Mouse (Mus musculus) liver, embryonic 16.5 days (tissue): ENCODE measurements at regions not wholly inside any gene's neighbourhood (a gene's known extent, or its start where the extent isn't known, plus 50 kb on each side); places are given as distances from the start of the nearest gene placed in this dataset.

Experiments
- ATAC-seq: fragments of 200-750 bp; cut with Nextera tagmentation; 2 replicates; pipeline ENCODE4 v1.8.0; 2017; ENCODE audit warnings: low read depth, mild to moderate bottlenecking, moderate number of reproducible peaks, moderate library complexity
- H3K27ac ChIP-seq: fragments of 300-500 bp; sonication (generic); 2 replicates; pipeline ENCODE4 v1.5.1; 2014; ENCODE audit warnings: mild to moderate bottlenecking, low read length
- H3K27me3 ChIP-seq: fragments of 300-500 bp; sonication (generic); 2 replicates; pipeline ENCODE4 v1.6.1; 2014; ENCODE audit warnings: low read depth, low read length, mixed read lengths; ENCODE audit not compliant: control insufficient read depth, insufficient read depth
- H3K36me3 ChIP-seq: fragments of 300-500 bp; sonication (generic); 2 replicates; pipeline ENCODE4 v1.6.1; 2014; ENCODE audit warnings: mild to moderate bottlenecking; ENCODE audit not compliant: control insufficient read depth, insufficient read depth
- H3K4me1 ChIP-seq: fragments of 300-500 bp; sonication (generic); 2 replicates; pipeline ENCODE4 v1.6.1; 2014; ENCODE audit warnings: low read depth, low read length, mixed read lengths; ENCODE audit not compliant: control insufficient read depth
- H3K4me2 ChIP-seq: fragments of 300-500 bp; sonication (generic); 2 replicates; pipeline ENCODE4 v1.6.1; 2014; ENCODE audit warnings: low read depth, low read length, mixed read lengths
- H3K4me3 ChIP-seq: fragments of 300-500 bp; sonication (generic); 2 replicates; pipeline ENCODE4 v1.5.1; 2014; ENCODE audit warnings: low read depth, mild to moderate bottlenecking, low read length
- H3K9ac ChIP-seq: fragments of 300-500 bp; sonication (generic); 2 replicates; pipeline ENCODE4 v1.6.1; 2014; ENCODE audit warnings: low read depth, low read length
- H3K9me3 ChIP-seq: fragments of 300-500 bp; sonication (generic); replicated peaks from 2 replicates; pipeline ENCODE4 v1.6.1; 2016; ENCODE audit warnings: low read length; ENCODE audit not compliant: control insufficient read depth
- WGBS: fragments of 180-500 bp; shearing (Covaris S2); extraction: QIAGEN DNeasy Blood & Tissue Kit; methylation state at CpG from one replicate; pipeline ENCODE4 v1.1.7; 2014; ENCODE audit not compliant: insufficient replicate concordance; 5-methylcytosine and 5-hydroxymethylcytosine counted together

- no peak overlapping the region for H3K9ac ChIP-seq
- H3K36me3 ChIP-seq, result no peaks in the 10 kb centered on the region
- ATAC-seq, result 0 out of 2 replicates have a peak, but pooled peaks have one; percentile 9
- H3K27me3 ChIP-seq, result no peaks in the 10 kb centered on the region
- H3K9me3 ChIP-seq, result no peaks in the 10 kb centered on the region
- H3K27ac ChIP-seq, result peak overlapping the region; percentile 41; the same call in 1 of the 2 replicates
- H3K4me2 ChIP-seq, result 0 out of 2 replicates have a peak overlapping the region, but pooled peaks have one; percentile 5
- peaks cover 7% of the 10 kb centered on the region for H3K4me1 ChIP-seq
- 24% methylated on average over 2 of the region's 2 CpGs for WGBS
- no peak overlapping the region for H3K4me3 ChIP-seq
Observed at GRCm38 (mm10) chr16:50096563-50096962, 296.2 kb downstream of the Cd47 start.

GRCm38 (mm10) chr16:50103340-50103739 is 303.0 kb downstream of the Cd47 start:
- Histone ChIP-seq H3K27ac (no peak overlapping the region), H3K4me2 (no peak overlapping the region), H3K36me3 (no peaks in the 10 kb centered on the region), H3K4me3 (no peak overlapping the region), H3K27me3 (no peaks in the 10 kb centered on the region), H3K4me1 (no peaks in the 10 kb centered on the region), H3K9me3 (no peaks in the 10 kb centered on the region), H3K9ac (no peak overlapping the region)
- 58% methylated on average over 7 of the region's 7 CpGs for WGBS
- ATAC-seq, result no peak

GRCm38 (mm10) chr16:50118150-50118549 is 314.0 kb downstream of the Bbx start:
- Histone ChIP-seq H3K27ac (no peak overlapping the region), H3K4me3 (no peak overlapping the region), H3K9me3 (no peaks in the 10 kb centered on the region), H3K27me3 (no peaks in the 10 kb centered on the region), H3K36me3 (no peaks in the 10 kb centered on the region), H3K4me1 (no peaks in the 10 kb centered on the region), H3K9ac (no peak overlapping the region), H3K4me2 (no peak overlapping the region)
- 78% methylated on average over 7 of the region's 7 CpGs for WGBS
- no peak for ATAC-seq

- Histone ChIP-seq H3K4me2 (no peak overlapping the region), H3K4me3 (no peak overlapping the region), H3K27me3 (no peaks in the 10 kb centered on the region), H3K36me3 (no peaks in the 10 kb centered on the region), H3K4me1 (no peaks in the 10 kb centered on the region), H3K27ac (no peak overlapping the region), H3K9ac (no peak overlapping the region), H3K9me3 (no peaks in the 10 kb centered on the region)
- no peak for ATAC-seq
- 56% methylated on average over 2 of the region's 2 CpGs for WGBS
Observed at GRCm38 (mm10) chr16:50122460-50122859, 309.7 kb downstream of the Bbx start.

- Histone ChIP-seq H3K4me2 (no peak overlapping the region), H3K4me3 (no peak overlapping the region), H3K9ac (no peak overlapping the region), H3K4me1 (no peaks in the 10 kb centered on the region), H3K36me3 (no peaks in the 10 kb centered on the region), H3K27ac (no peak overlapping the region), H3K9me3 (no peaks in the 10 kb centered on the region), H3K27me3 (no peaks in the 10 kb centered on the region)
- no peak for ATAC-seq
- WGBS, result 60% methylated on average over 4 of the region's 4 CpGs
Observed at GRCm38 (mm10) chr16:50124646-50125045, 307.5 kb downstream of the Bbx start.

- WGBS, result 37% methylated on average over 5 of the region's 5 CpGs
- Histone ChIP-seq H3K9me3 (no peaks in the 10 kb centered on the region), H3K4me2 (no peak overlapping the region)
Observed at GRCm38 (mm10) chr16:50125564-50125963, 306.6 kb downstream of the Bbx start.

GRCm38 (mm10) chr16:50131406-50131805 is 300.8 kb downstream of the Bbx start:
- H3K27ac ChIP-seq, result no peak overlapping the region
- H3K4me3 ChIP-seq, result no peak overlapping the region
- ATAC-seq, result no peak
- no peaks in the 10 kb centered on the region for H3K9me3 ChIP-seq
- no peak overlapping the region for H3K9ac ChIP-seq
- H3K36me3 ChIP-seq, result no peaks in the 10 kb centered on the region
- no peaks in the 10 kb centered on the region for H3K27me3 ChIP-seq
- H3K4me2 ChIP-seq, result no peak overlapping the region
- no peaks in the 10 kb centered on the region for H3K4me1 ChIP-seq
- 69% methylated on average over 2 of the region's 2 CpGs for whole genome bisulfite sequencing

More at GRCm38 (mm10) chr16:50125564-50125963, 306.6 kb downstream of the Bbx start:
- H3K27ac ChIP-seq, result no peak overlapping the region
- H3K4me1 ChIP-seq, result no peaks in the 10 kb centered on the region
- H3K36me3 ChIP-seq, result no peaks in the 10 kb centered on the region
- no peak for ATAC-seq
- H3K9ac ChIP-seq, result no peak overlapping the region
- no peak overlapping the region for H3K4me3 ChIP-seq
- H3K27me3 ChIP-seq, result no peaks in the 10 kb centered on the region
